Mouse (Mus musculus): ENCODE measurements at regions not wholly inside any gene's neighbourhood (a gene's known extent, or its start where the extent isn't known, plus 50 kb on each side); places are given as distances from the start of the nearest gene placed in this dataset.

DNA sequence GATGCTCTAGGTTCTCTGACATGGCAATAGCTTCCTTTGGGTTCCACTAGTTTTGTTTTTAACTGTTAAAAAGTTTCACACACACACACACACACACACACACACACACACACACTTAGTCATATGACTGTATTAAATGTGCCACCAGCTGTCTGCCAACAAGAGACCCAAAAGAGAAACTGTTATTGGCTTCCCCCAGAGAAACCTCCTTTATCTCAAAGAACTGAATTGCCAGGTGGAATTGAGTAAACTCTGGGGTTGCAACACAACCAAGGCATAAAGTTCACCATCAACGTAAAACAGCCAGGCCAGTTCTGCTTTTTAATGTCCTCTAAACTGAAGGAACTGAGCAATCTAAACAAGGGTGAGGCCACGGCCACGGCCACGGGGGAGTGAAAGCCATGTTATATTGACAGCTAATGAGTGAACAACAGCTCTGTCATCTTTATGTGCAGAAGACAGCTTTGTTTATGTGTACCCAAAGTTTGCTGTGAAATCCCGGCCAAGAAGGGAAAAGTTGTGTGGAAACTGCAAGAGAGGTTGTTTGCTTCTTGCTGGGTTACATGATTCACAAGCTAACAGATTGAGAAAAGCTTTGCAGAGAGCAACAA is 69.3 kb downstream of the Btg1 start:
- Histone ChIP-seq H3K4me2 (replicated peaks) (no peak overlapping the region), H3K27ac (replicated peaks) (no peak overlapping the region), H3K4me3 (no peak overlapping the region), H3K27me3 (no peaks in the 10 kb centered on the region), H3K9me3 (no peaks in the 10 kb centered on the region), H3K36me3 (no peaks in the 10 kb centered on the region), H3K4me1 (peaks cover 26% of the 10 kb centered on the region), H3K9ac (replicated peaks) (no peak overlapping the region)
- 69% methylated on average over 5 of the region's 5 CpGs for WGBS
- no peak for ATAC-seq (replicated peaks)

DNA sequence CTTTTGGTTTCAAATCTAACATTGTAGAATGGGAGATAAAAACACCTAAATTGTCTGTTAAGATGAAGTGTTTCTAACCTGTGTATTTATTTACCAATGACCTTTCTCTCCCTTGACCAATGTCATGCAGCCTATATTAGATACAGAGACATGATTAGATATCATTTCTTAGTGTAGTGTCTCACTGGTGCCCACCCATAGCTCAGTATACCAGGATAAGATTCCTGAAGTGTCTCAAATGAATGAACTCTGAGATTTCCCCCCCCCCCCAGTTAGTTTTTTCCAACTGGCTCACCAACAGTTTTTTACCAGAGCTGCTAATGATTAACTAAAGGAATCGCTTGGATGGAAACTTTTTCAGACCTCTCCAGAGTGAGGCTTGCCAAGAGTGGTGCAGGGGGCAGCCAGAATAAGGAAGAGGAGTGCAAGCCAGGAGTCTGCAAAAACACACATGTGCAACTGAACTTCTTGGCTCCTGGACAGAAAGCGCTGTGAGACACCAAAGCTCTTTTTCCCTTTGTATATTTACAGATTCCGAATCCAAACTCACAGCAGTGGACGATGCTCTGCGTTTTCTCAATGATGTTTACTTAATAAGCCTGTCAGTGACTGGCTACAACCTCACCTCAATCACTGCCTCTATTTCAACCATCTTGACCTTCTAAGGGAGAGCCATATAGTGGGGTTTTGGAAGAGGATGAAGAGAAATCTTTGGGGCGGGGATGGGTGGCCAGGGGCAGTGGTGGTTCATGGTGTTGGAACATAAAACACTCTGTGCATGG is 70.0 kb downstream of the Btg1 start:
- Histone ChIP-seq H3K4me2 (replicated peaks) (no peak overlapping the region), H3K27me3 (no peaks in the 10 kb centered on the region), H3K4me3 (no peak overlapping the region), H3K9ac (replicated peaks) (no peak overlapping the region), H3K9me3 (no peaks in the 10 kb centered on the region), H3K36me3 (no peaks in the 10 kb centered on the region), H3K27ac (replicated peaks) (no peak overlapping the region), H3K4me1 (peaks cover 32% of the 10 kb centered on the region)
- ATAC-seq (replicated peaks) = peak; percentile 73
- WGBS = 38% methylated on average over 6 of the region's 6 CpGs

DNA sequence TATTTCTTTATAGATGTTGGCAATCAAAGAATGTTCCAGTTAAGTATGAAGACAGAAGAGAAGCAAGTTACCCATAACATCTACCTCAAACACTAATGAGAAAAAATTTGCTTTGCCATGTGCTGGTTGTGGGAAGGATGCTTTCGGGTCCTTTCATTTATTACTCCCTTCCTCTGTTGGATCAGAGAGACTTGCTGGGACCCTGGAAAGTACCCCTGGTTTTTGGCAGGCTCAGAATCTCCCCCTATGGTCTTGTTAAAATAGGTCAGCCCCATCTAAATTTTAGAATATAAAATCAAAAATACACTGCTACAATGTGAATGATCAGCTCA is 70.6 kb downstream of the Btg1 start:
- Histone ChIP-seq H3K9me3 (no peaks in the 10 kb centered on the region), H3K4me3 (no peak overlapping the region), H3K4me2 (replicated peaks) (no peak overlapping the region), H3K27me3 (no peaks in the 10 kb centered on the region), H3K27ac (replicated peaks) (no peak overlapping the region), H3K36me3 (no peaks in the 10 kb centered on the region), H3K4me1 (peaks cover 32% of the 10 kb centered on the region), H3K9ac (replicated peaks) (no peak overlapping the region)
- WGBS = 86% methylated on average over 1 of the region's 1 CpGs
- no peak for ATAC-seq (replicated peaks)

DNA sequence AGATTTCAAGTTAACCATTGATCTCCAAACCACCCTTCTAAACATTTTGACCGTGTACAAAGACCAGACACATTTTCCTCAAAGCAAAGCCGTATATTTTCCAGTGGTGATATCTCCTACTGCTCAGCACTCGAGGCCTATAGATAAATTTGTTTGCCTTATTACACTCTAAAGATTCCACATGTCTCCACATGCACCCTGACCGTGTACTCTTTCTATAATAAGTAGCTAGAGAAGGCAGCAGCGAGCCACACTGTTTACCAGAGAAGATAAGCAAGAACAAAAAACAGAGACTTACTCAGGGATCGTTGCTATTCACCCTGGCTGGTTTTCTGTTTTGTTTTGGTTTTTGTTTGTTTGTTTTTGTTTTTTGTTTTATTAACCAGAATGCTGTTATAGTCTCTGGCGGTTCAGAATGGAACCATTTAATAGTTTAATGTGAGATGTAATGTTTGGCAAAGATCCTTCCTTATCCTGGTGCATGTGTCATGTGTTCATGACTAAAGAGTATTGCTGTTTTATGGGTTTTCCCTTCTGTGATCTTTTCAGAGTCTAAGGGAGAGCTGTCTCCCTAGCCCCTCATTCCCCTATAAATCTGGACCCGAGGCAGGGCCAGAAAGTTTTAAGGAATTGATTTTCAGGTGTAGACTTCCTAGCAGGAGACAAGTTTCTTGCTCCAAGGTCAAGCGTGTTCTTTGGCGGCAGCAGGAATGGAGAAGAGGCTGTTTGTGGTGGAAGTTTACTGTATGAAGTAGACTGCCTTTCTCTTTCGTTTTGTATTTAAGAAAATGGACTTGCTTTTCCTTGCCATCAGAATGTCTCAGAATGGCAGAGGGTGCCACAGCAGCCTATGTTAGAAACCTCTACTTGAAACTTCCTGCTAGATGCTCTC is 73.4 kb downstream of the Btg1 start:
- Histone ChIP-seq H3K27me3 (no peaks in the 10 kb centered on the region), H3K4me1 (peaks cover 32% of the 10 kb centered on the region), H3K36me3 (no peaks in the 10 kb centered on the region), H3K27ac (replicated peaks) (no peak overlapping the region), H3K4me2 (replicated peaks) (no peak overlapping the region), H3K9me3 (no peaks in the 10 kb centered on the region), H3K9ac (replicated peaks) (no peak overlapping the region), H3K4me3 (no peak overlapping the region)
- WGBS = 80% methylated on average over 11 of the region's 11 CpGs
- no peak for ATAC-seq (replicated peaks)

DNA sequence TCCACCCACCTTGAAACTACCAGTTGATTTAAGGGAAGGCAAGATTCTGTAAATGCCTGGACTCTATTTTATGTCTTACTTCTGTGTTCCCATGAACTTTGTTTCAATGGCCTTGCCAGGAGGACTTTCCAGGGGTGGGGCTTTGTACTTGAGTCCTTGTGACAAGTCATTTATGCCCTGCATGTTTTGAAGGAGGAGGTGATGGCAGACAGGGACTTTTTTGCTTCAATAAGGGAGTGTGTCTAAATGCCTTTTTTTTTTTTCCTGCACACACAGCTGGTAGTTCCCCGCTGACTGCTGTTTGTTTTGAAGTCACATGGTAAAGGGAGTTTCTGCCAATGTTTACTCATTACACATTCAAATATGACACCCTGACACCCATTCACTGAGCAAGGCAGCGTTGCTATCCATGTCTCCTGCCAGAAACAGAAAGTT is 74.1 kb downstream of the Btg1 start:
- H3K9me3 ChIP-seq = no peaks in the 10 kb centered on the region
- peak; percentile 81 for ATAC-seq (replicated peaks)
- peaks cover 32% of the 10 kb centered on the region for H3K4me1 ChIP-seq
- H3K27me3 ChIP-seq = no peaks in the 10 kb centered on the region
- no peak overlapping the region for H3K4me3 ChIP-seq
- 14% methylated on average over 2 of the region's 2 CpGs for WGBS
- no peak overlapping the region for H3K27ac ChIP-seq (replicated peaks)
- H3K36me3 ChIP-seq = no peaks in the 10 kb centered on the region
- H3K4me2 ChIP-seq (replicated peaks) = no peak overlapping the region
- H3K9ac ChIP-seq (replicated peaks) = no peak overlapping the region

DNA sequence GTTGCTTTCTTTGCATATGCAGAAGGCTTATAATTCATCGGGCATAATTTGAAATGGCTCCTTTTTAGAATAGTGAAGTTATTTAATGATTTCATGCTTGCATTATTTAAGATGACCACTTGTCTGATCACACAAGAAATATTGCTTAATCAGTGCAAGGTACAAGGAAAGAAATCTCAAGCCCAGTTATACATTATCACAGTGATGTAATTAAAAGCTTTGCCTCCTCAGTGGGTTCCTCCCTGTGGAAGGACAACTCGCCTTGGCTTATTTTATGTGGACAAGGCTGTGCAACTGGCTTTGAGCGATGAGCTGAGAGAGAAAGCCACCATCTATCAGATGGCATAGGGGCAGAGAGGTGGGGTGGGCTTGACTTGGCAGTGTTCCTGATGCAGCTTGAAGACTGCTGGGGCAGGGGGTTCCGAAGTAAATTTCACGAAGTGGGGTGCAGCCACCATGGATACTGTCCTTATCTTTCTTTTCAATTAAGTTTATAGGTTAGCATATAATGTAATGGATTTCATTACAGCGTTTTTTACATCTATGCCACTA is 74.6 kb downstream of the Btg1 start:
- H3K9me3 ChIP-seq = no peaks in the 10 kb centered on the region
- H3K27ac ChIP-seq (replicated peaks) = no peak overlapping the region
- H3K4me3 ChIP-seq = no peak overlapping the region
- H3K27me3 ChIP-seq = no peaks in the 10 kb centered on the region
- no peak overlapping the region for H3K9ac ChIP-seq (replicated peaks)
- no peaks in the 10 kb centered on the region for H3K36me3 ChIP-seq
- H3K4me1 ChIP-seq = peaks cover 32% of the 10 kb centered on the region
- WGBS = 82% methylated on average over 6 of the region's 6 CpGs
- H3K4me2 ChIP-seq (replicated peaks) = no peak overlapping the region
- ATAC-seq (replicated peaks) = no peak

DNA sequence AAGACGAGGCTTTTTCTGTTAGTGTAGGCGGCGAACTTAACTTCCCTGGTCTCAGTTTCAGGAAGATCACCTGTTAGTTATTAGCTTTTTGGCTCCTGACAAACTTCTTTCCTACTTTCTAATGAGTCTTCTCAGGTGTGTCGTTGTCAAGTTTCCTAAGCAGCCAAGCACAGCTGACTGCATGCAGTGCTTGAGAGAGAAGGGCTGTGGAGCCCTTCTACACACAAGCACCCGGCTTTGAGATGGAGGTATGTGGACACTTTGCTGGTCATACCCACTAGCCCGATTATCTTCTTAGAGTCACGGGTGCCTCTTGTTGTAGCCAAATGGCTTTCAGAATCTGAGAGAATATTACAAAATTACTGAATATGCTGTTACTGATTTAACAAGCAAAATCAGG is 76.0 kb downstream of the Btg1 start:
- no peaks in the 10 kb centered on the region for H3K27me3 ChIP-seq
- peaks cover 20% of the 10 kb centered on the region for H3K4me1 ChIP-seq
- no peaks in the 10 kb centered on the region for H3K9me3 ChIP-seq
- H3K36me3 ChIP-seq = no peaks in the 10 kb centered on the region
- no peak overlapping the region for H3K27ac ChIP-seq (replicated peaks)
- H3K4me3 ChIP-seq = no peak overlapping the region
- no peak overlapping the region for H3K4me2 ChIP-seq (replicated peaks)
- H3K9ac ChIP-seq (replicated peaks) = no peak overlapping the region
- no peak for ATAC-seq (replicated peaks)
- 91% methylated on average over 7 of the region's 7 CpGs for WGBS

DNA sequence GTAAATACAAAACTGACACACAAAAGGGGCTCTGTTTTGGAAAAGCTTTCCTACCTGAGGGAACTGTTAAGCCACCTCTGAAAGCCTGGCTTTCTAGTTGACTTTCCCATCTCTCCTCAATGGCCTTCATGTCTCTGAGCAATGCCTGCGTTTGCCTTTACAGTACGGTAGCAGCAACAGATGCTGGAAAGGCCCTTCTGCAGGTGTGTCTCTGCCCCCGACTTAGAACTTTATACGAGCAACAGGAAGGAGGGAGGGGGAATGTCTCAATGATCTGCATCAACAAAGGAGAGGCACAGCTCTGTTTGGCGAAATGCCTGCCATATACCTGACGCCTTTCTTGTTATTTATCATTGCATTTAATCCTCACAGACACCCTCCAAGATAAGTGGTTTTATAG is 77.0 kb downstream of the Btg1 start:
- peaks cover 20% of the 10 kb centered on the region for H3K4me1 ChIP-seq
- ATAC-seq (replicated peaks) = no peak
- H3K4me2 ChIP-seq (replicated peaks) = no peak overlapping the region
- no peaks in the 10 kb centered on the region for H3K27me3 ChIP-seq
- no peaks in the 10 kb centered on the region for H3K36me3 ChIP-seq
- WGBS = 66% methylated on average over 6 of the region's 6 CpGs
- no peak overlapping the region for H3K9ac ChIP-seq (replicated peaks)
- no peak overlapping the region for H3K4me3 ChIP-seq
- no peak overlapping the region for H3K27ac ChIP-seq (replicated peaks)
- no peaks in the 10 kb centered on the region for H3K9me3 ChIP-seq

DNA sequence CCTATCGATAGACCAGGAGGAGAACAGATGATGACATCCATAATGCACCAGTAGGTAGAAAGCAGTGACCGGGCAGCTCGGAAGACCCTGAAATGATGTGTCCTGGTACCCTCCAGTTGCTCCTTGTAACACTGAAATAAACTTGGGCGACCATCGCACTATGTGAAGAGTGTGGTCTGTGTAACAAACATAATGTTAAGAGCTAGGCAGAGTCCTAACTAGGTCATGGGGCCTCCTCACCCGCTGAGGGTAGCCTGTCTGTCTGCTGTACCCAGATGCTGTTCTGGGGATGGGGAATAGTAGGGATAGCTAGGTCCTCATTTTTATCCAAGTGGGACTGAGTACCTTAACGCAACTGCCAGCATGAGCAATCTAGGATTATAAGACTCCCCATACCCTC is 79.8 kb downstream of the Btg1 start:
- ATAC-seq (replicated peaks) = no peak
- WGBS = 97% methylated on average over 7 of the region's 7 CpGs

DNA sequence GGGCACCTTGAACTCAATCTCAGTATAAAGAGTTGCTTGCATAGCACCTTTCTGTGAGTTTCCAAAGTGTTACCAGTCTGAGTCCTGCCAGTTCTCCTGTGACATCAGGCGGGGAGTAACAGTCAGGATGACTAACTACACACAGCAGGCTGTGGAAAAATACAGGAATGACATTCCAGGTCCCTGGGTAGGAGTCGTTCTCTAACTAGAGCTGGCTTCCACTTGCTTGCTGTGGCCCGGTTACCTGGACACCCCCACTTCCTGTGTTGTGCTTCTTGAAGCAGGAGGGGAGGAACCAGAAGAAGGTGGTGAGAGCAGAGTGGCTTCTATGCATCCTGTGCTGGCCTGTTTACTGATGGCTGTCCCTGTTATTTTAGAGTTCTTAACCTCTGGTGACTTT is 81.0 kb downstream of the Btg1 start:
- 85% methylated on average over 3 of the region's 3 CpGs for WGBS
- no peak overlapping the region for H3K27ac ChIP-seq (replicated peaks)
- no peaks in the 10 kb centered on the region for H3K36me3 ChIP-seq
- H3K27me3 ChIP-seq = no peaks in the 10 kb centered on the region
- H3K4me3 ChIP-seq = no peak overlapping the region
- H3K9ac ChIP-seq (replicated peaks) = no peak overlapping the region
- no peak overlapping the region for H3K4me2 ChIP-seq (replicated peaks)
- H3K9me3 ChIP-seq = no peaks in the 10 kb centered on the region
- no peaks in the 10 kb centered on the region for H3K4me1 ChIP-seq
- no peak for ATAC-seq (replicated peaks)

More for the DNA sequence above, 79.8 kb downstream of the Btg1 start:
- Histone ChIP-seq H3K4me2 (replicated peaks) (no peak overlapping the region), H3K9me3 (no peaks in the 10 kb centered on the region), H3K27ac (replicated peaks) (no peak overlapping the region), H3K9ac (replicated peaks) (no peak overlapping the region), H3K36me3 (no peaks in the 10 kb centered on the region), H3K4me1 (peaks cover 3% of the 10 kb centered on the region), H3K27me3 (no peaks in the 10 kb centered on the region), H3K4me3 (no peak overlapping the region)

DNA sequence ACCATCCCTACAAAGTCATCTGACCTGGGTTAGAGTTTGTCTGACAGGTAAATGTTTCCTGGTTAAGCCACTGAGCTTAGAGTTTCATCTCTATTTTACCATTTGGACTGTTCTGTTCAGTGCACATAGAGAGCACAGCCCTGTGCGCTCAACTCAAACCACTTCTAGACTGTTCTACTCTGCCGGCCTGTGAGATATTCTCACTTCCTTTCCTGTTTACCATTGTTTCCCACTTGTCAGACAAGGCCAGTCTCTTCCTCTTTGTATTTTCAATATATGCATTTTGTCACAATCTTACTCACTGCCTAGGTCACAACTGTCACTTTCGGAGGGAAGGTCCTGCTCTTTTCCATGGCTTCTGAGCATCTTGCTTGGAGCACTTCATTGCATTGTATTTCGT is 89.8 kb downstream of the Btg1 start:
- Histone ChIP-seq H3K9ac (replicated peaks) (no peak overlapping the region), H3K27me3 (no peaks in the 10 kb centered on the region), H3K4me1 (no peaks in the 10 kb centered on the region), H3K36me3 (no peaks in the 10 kb centered on the region), H3K27ac (replicated peaks) (no peak overlapping the region), H3K4me3 (no peak overlapping the region), H3K4me2 (replicated peaks) (no peak overlapping the region), H3K9me3 (no peaks in the 10 kb centered on the region)
- whole genome bisulfite sequencing = 85% methylated on average over 4 of the region's 4 CpGs
- ATAC-seq (replicated peaks) = no peak

DNA sequence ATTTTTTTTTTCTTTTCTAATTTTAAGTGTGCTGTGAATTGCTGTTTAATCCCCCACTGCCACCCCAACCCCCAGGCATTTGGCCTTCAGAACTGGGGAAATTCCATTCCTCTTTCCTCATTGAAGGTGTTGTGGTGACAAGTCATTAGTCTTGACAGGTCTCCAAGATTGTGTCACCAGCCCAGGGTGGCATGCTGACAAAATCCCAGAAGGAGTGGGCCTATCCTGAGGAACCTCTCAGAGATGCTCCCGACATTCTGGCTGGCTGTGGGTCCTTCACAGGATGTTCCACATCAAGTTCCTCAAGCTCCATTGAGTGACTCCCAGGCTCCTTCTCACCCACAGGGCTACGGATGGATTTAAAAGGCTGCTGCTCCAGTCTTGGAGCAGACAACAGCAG is 91.7 kb downstream of the Btg1 start:
- ATAC-seq (replicated peaks) = no peak; the same call in 1 of the 2 replicates
- H3K4me3 ChIP-seq = no peak overlapping the region
- H3K4me1 ChIP-seq = no peaks in the 10 kb centered on the region
- no peak overlapping the region for H3K9ac ChIP-seq (replicated peaks)
- no peaks in the 10 kb centered on the region for H3K27me3 ChIP-seq
- no peaks in the 10 kb centered on the region for H3K9me3 ChIP-seq
- H3K4me2 ChIP-seq (replicated peaks) = no peak overlapping the region
- WGBS = 64% methylated on average over 2 of the region's 2 CpGs
- H3K27ac ChIP-seq (replicated peaks) = no peak overlapping the region
- H3K36me3 ChIP-seq = no peaks in the 10 kb centered on the region

Data from forebrain, embryonic 15.5 days (tissue).